Mouse (Mus musculus) embryonic facial prominence, embryonic 12.5 days (tissue): ENCODE results near the gene Mamdc4. TPM values are rescaled to one million over a fixed set of nuclear protein-coding genes. Genes with fewer than 3 reads are reported as not detected.

Source experiments
- ATAC-seq: fragments of 200-750 bp; cut with Nextera tagmentation; 2 replicates; pipeline ENCODE4 v1.8.0; 2017; ENCODE audit not compliant: insufficient number of reproducible peaks, insufficient read depth, low FRiP score, low TSS enrichment
- H3K27ac ChIP-seq: fragments of 300-500 bp; sonication (generic); 2 replicates; pipeline ENCODE4 v1.5.1; 2016; ENCODE audit warnings: mild to moderate bottlenecking
- H3K27me3 ChIP-seq: fragments of 300-500 bp; sonication (generic); 2 replicates; pipeline ENCODE4 v1.6.1; 2016; ENCODE audit warnings: mild to moderate bottlenecking, moderate library complexity
- H3K36me3 ChIP-seq: fragments of 300-500 bp; sonication (generic); 2 replicates; pipeline ENCODE4 v1.6.1; 2016; ENCODE audit warnings: mild to moderate bottlenecking
- H3K4me1 ChIP-seq: fragments of 300-500 bp; sonication (generic); 2 replicates; pipeline ENCODE4 v1.6.1; 2016
- H3K4me2 ChIP-seq: fragments of 300-500 bp; sonication (generic); replicated peaks from 2 replicates; pipeline ENCODE4 v1.6.1; 2016; ENCODE audit warnings: mild to moderate bottlenecking, moderate library complexity
- H3K4me3 ChIP-seq: fragments of 300-500 bp; sonication (generic); 2 replicates; pipeline ENCODE4 v1.5.1; 2016; ENCODE audit warnings: mild to moderate bottlenecking
- H3K9ac ChIP-seq: fragments of 300-500 bp; sonication (generic); 2 replicates; pipeline ENCODE4 v1.6.1; 2016; ENCODE audit warnings: mild to moderate bottlenecking, moderate library complexity
- H3K9me3 ChIP-seq: fragments of 300-500 bp; sonication (generic); 2 replicates; pipeline ENCODE4 v1.6.1; 2016; ENCODE audit warnings: mild to moderate bottlenecking, moderate library complexity
- WGBS: fragments of 180-500 bp; shearing (Covaris S2); methylation state at CpG from one replicate; pipeline ENCODE4 v1.1.7; 2016; 5-methylcytosine and 5-hydroxymethylcytosine counted together
- polyA plus RNA-seq: library from polyadenylated mRNA; unstranded; fragments of >200 nt; fragmentation: Nextera tagmentation; extraction: Ambion mirVana; gene quantifications from 2 replicates; pipeline ENCODE4 v1.2.1, GENCODE M21; 2016

The Mamdc4 gene
- 4.2 and 10.1 TPM in 2 replicates for polyA plus RNA-seq

DNA sequence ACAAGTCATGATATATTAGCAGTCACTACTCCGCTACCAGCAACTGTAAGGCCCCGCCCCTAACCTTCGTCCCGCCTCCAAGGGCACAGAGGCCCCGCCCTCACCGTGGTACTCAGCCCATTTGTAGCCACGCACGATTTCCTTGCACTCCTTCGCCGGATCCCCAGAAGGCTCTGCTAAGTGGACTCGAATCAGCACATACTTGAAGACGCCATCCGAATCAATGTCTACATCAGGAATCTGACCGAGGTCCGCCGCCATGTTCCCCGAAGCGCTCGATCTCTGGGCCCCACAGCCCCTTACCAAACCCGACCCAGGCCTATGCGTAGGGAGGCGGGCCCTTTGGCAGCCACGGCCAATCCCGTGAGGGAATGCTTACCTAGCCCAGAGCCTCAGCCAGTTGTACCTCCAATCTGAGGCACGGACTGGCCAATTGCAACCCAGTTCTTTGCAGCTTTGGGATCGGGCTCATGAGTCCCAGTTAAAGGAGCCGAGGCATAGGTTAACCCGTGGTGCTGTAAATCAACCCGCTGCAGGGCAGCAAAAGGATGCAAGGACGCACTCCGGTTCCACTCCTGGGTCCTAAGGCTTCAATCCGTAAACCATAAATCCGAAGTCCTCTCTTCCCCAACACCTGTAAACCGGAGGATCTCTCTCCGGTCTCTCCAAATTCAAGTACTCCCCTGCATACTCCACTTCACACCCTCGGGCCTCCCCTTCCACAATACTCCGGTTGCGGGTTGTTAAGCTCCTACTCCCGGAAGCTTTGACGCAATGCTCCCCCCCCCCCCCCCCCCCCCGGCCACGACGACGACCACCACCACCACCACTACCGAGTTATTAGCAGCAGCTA is at the start of gene Mamdc4, which contains the start of gene Phpt1:
Gene Mamdc4, minus strand, starts transcription at position 267 of the 853 bp plus-strand sequence.
Gene Phpt1, minus strand, starts transcription at position 646 of the 853 bp plus-strand sequence.
- peaks cover 41% of the 10 kb centered on the region for H3K4me1 ChIP-seq
- H3K4me3 ChIP-seq = peak within 1 kb of the TSS; percentile 65
- ATAC-seq = peak; percentile 98
- H3K9me3 ChIP-seq = no peaks in the 10 kb centered on the region
- H3K9ac ChIP-seq = peak within 1 kb of the TSS; percentile 69
- peak within 1 kb of the TSS; percentile 85 for H3K27ac ChIP-seq
- H3K36me3 ChIP-seq = peaks cover 20% of the 10 kb centered on the region
- peak within 1 kb of the TSS; percentile 94 for H3K4me2 ChIP-seq
- H3K27me3 ChIP-seq = peaks cover 42% of the 10 kb centered on the region
- under 1% methylated on average over 40 of the region's 45 CpGs for WGBS

DNA sequence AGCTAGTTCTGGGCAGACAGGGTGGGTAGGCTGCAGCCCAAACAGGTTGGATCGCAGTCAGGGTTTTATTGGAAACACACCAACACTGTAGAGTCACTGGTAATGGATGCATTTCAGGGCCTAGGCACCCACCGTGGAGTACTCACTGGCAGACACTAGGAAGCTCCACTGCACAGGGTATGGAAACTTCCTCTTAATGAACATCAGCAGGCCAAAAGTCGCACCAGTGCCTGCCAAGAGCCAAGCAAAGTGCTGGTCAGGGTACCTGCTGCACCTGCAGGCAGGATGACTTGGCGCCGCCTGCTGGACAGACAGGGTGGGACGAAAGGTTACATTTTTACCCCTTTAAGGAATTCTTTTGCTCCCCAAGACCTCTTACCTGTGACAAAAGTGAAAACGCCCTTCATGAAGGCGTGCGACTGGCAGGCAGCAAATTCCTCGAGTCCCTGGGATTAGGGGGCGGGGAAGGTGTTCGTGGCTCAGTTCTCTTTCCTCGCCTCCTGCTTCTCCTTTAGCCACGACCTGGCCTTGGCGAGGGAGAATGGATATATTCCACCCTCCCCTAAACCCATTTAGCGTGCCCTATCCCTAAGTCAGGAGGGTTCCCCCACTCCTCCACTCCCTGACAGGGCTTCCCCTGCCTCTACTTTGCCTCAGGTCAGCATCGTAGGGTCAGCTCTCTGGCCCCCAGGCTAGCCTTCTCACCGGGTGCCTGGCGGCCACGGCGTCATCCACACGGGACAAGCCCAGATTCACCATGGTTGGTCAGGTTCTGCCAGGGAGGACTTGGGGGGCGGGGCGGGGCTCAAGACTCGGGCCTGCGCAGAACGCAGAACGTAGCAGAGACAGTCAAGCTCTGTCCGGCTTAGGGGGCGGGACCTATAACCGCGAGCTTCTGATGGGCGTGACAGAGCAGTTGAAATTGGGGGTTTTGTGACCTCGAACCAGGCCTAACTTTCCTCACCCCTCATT is 46.9 kb upstream of the Mamdc4 start, which contains the start of gene Tmem141:
Gene Tmem141, minus strand, starts transcription at position 777 of the 972 bp plus-strand sequence.
- H3K27ac ChIP-seq = no peak within 1 kb of the TSS; the same call in 1 of the 2 replicates
- 6% methylated on average over 34 of the region's 34 CpGs for WGBS
- peak; percentile 75 for ATAC-seq

DNA sequence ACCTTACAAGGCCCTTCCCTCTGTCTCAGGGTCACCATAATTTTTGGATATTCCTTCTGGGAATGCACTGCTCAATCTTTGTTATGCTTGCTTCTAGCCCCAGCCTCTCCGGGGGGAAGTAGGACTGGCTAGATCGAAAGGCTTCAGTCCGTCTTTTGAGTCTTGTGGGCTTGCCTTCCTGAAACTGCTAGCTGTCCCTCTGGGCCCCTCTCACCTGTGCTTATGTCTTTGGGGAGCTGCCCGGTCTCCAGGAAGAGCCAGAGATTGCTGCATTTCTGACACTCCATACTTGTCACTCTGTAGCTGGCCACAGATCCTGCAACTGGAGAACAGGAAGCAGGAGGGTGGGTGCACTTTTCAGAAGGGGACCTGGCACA is 46.2 kb upstream of the Mamdc4 start:
- no peaks in the 10 kb centered on the region for H3K9me3 ChIP-seq
- peak overlapping the region; percentile 75; the same call in 1 of the 2 replicates for H3K4me2 ChIP-seq
- peaks cover 30% of the 10 kb centered on the region for H3K27me3 ChIP-seq
- peaks cover 18% of the 10 kb centered on the region for H3K4me1 ChIP-seq
- no peak for ATAC-seq
- no peak overlapping the region for H3K4me3 ChIP-seq
- 82% methylated on average over 4 of the region's 4 CpGs for WGBS
- no peaks in the 10 kb centered on the region for H3K36me3 ChIP-seq
- H3K27ac ChIP-seq = no peak overlapping the region
- H3K9ac ChIP-seq = no peak overlapping the region

More for the DNA sequence above, 46.9 kb upstream of the Mamdc4 start, which contains the start of gene Tmem141:
- peaks cover 23% of the 10 kb centered on the region for H3K27me3 ChIP-seq
- no peaks in the 10 kb centered on the region for H3K36me3 ChIP-seq
- H3K4me3 ChIP-seq = peak within 1 kb of the TSS; percentile 49
- peak within 1 kb of the TSS; percentile 75 for H3K4me2 ChIP-seq
- H3K9ac ChIP-seq = peak within 1 kb of the TSS; percentile 60
- no peaks in the 10 kb centered on the region for H3K9me3 ChIP-seq
- peaks cover 13% of the 10 kb centered on the region for H3K4me1 ChIP-seq

DNA sequence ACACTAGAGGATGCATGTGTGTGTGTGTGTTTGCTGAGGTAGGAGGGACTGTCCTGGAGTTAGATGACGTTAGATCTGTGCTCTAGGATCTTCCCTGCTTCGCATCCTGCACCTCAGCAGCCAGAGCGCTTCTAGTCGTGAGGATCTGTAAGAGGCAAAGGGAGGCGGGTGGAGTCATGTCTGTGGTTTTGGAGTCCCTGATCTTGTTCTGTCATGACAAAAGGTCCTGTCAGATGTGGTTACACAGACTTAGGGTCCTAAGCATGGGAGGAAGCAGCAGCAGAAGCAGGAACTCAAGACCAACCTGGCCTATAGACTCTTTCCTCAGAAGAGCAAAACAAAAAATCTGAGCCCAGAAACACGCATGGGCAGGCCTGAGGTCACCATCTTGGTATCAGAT is 45.7 kb upstream of the Mamdc4 start:
- peaks cover 34% of the 10 kb centered on the region for H3K27me3 ChIP-seq
- no peaks in the 10 kb centered on the region for H3K36me3 ChIP-seq
- no peak overlapping the region for H3K4me2 ChIP-seq
- H3K9me3 ChIP-seq = no peaks in the 10 kb centered on the region
- WGBS = 83% methylated on average over 6 of the region's 6 CpGs
- H3K9ac ChIP-seq = 0 out of 2 replicates have a peak overlapping the region, but pooled peaks have one; percentile 19
- H3K27ac ChIP-seq = no peak overlapping the region
- no peak for ATAC-seq
- H3K4me3 ChIP-seq = no peak overlapping the region
- H3K4me1 ChIP-seq = peaks cover 18% of the 10 kb centered on the region

DNA sequence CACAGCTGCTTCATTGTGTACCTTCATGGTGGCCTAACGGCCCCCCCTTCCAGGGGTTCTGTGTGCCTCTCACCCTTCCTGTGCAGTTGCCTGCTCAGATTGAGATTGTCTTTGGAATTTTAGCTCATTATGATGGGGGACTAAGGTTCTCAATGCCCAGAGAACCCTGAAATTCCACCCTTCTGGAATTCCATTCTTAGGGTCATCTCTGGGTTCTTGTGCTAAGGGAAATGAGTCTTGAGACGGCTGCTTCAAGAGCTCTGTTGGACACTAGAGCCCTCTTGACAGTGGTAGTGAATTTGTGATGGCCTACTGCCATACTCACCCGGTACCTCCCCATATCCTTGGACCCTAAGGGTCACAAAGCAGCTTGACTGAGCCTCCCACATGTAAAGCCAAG is 42.9 kb upstream of the Mamdc4 start, which contains the start of gene Ccdc183:
Gene Ccdc183, minus strand, starts transcription at position 101 of the 400 bp plus-strand sequence.
- H3K27ac ChIP-seq = no peak within 1 kb of the TSS
- no peak within 1 kb of the TSS for H3K4me2 ChIP-seq
- H3K9ac ChIP-seq = no peak within 1 kb of the TSS
- H3K4me3 ChIP-seq = no peak within 1 kb of the TSS
- peaks cover 18% of the 10 kb centered on the region for H3K4me1 ChIP-seq
- no peak for ATAC-seq
- H3K36me3 ChIP-seq = no peaks in the 10 kb centered on the region
- 79% methylated on average over 3 of the region's 3 CpGs for WGBS
- peaks cover 58% of the 10 kb centered on the region for H3K27me3 ChIP-seq
- no peaks in the 10 kb centered on the region for H3K9me3 ChIP-seq

DNA sequence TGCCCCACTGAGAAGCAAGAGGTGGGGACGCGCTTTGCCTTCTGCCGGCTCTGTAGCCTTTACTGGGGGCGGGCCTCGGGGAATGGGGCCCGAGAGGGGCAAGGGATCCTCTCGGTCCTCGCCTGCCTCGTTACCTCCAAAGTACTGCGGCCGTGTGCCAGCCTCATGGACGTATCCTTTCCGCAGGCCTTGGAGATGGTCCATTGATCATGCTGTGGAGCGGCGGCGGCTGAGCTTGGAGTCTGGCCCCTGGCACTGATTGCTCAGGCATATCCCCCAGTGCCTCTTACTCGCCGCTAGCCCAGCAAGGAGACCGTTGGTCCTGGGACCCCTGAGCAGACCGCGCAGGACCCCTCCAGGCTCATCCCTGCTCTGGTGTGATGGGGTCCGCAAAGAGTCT is 41.8 kb upstream of the Mamdc4 start:
- Histone ChIP-seq H3K9ac (no peak overlapping the region), H3K4me2 (peak overlapping the region; percentile 27; the same call in 1 of the 2 replicates), H3K9me3 (no peaks in the 10 kb centered on the region), H3K27me3 (peaks cover 58% of the 10 kb centered on the region), H3K27ac (no peak overlapping the region), H3K4me1 (peaks cover 14% of the 10 kb centered on the region), H3K36me3 (no peaks in the 10 kb centered on the region), H3K4me3 (no peak overlapping the region)
- WGBS = 25% methylated on average over 22 of the region's 22 CpGs
- no peak for ATAC-seq

DNA sequence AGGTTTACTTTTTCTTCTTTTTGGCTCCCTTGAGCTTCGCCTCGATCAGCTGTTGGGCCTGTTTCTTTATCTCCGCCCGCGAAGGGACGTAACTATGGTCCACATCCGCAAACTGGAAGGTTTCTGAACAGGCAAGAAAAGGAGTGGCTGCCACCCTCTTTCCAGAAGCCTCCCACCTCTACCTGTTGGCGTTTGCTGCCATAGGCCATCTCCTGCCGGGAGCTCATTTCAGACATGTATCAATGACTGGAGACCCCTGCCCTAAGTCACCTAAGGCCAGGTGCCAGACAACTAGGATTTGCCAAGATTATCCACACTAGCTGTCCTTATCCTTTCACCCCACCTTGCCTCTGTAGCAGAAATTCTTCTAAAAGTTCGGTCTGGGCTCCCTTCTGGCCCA is 34.0 kb upstream of the Mamdc4 start:
- 66% methylated on average over 10 of the region's 10 CpGs for WGBS

DNA sequence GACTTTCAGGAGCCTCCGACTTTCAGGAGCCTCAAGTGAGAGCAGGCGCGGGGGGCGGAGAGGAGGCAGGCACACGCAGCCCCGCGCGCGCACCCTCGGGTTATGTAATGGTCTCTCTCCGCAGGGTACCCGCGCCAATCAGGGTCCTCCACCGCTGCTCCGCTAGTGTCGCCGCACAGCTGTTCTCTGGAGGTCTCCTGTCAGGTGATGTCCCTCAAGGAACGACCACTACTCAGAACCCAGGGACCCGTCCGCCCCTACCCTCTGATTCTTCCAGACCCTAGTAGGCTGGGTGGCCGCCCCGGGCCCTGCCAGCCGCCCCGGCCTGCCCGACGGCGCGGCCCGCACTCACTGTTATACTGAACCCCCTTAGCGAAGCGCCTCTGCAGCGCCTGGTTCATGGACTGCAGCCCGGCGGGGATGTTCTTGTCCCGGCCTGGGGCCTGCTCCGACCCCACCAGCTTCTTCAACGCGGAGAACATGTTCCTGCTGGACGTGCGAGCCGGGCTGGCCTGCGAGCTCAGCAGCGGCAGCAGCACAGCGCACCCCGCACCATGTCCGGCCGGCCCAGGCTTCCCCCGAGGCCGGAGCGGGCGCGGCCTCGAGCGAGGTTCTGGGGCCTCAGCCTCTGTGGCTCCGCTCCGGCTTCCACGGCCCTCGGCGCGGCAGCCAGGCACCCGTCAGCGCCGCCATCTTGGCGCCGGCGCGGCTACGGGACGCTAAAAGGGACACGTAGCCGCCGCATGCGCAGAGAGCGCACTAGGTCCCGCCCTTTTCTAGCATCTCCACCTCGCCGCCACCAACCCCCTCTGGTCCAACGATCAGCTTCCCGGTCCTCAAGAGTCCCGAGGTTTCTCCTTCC is 33.3 kb upstream of the Mamdc4 start, which contains the start of gene Rabl6:
Gene Rabl6, minus strand, starts transcription at position 761 of the 862 bp plus-strand sequence.
- Histone ChIP-seq H3K9me3 (no peaks in the 10 kb centered on the region), H3K4me3 (peak within 1 kb of the TSS; percentile 99), H3K27ac (peak within 1 kb of the TSS; percentile 91), H3K9ac (peak within 1 kb of the TSS; percentile 89), H3K4me1 (peaks cover 15% of the 10 kb centered on the region), H3K4me2 (peak within 1 kb of the TSS; percentile 68), H3K27me3 (peaks cover 4% of the 10 kb centered on the region; the same call in 1 of the 2 replicates), H3K36me3 (peaks cover 4% of the 10 kb centered on the region)
- peak; percentile 89 for ATAC-seq
- WGBS = under 1% methylated on average over 80 of the region's 80 CpGs

More for the DNA sequence above, 34.0 kb upstream of the Mamdc4 start:
- peak overlapping the region; percentile 99 for H3K4me3 ChIP-seq
- H3K4me1 ChIP-seq = peaks cover 15% of the 10 kb centered on the region
- peaks cover 9% of the 10 kb centered on the region; the same call in 1 of the 2 replicates for H3K27me3 ChIP-seq
- peak overlapping the region; percentile 89; the same call in 1 of the 2 replicates for H3K9ac ChIP-seq
- H3K4me2 ChIP-seq = peak overlapping the region; percentile 68
- H3K9me3 ChIP-seq = no peaks in the 10 kb centered on the region
- H3K36me3 ChIP-seq = no peaks in the 10 kb centered on the region
- ATAC-seq = no peak
- 0 out of 2 replicates have a peak overlapping the region, but pooled peaks have one; percentile 91 for H3K27ac ChIP-seq

DNA sequence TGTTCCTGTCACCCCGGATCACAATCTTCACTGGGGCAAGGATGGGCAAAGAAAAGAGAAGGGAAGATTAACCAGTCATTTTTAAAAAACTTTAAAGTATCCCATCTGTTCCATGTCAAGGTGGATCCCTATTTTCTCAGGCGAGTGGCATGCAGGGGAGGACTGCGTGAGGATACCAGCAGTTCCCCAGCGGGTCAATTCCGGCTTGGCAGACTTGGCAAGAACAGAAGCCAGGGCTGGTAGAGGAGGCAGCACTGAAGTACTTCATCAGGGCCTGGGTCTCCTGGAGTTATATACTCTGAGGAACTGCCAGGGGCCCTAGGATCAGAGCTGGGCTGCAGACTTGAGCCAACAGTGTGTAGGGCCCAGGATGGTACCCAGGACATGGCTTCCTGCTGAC is 27.9 kb upstream of the Mamdc4 start:
- WGBS = 93% methylated on average over 5 of the region's 5 CpGs
- no peak for ATAC-seq
- Histone ChIP-seq H3K36me3 (peaks cover 59% of the 10 kb centered on the region), H3K9ac (no peak overlapping the region), H3K4me3 (no peak overlapping the region), H3K27ac (no peak overlapping the region), H3K27me3 (no peaks in the 10 kb centered on the region), H3K9me3 (no peaks in the 10 kb centered on the region), H3K4me2 (no peak overlapping the region), H3K4me1 (peaks cover 15% of the 10 kb centered on the region)

DNA sequence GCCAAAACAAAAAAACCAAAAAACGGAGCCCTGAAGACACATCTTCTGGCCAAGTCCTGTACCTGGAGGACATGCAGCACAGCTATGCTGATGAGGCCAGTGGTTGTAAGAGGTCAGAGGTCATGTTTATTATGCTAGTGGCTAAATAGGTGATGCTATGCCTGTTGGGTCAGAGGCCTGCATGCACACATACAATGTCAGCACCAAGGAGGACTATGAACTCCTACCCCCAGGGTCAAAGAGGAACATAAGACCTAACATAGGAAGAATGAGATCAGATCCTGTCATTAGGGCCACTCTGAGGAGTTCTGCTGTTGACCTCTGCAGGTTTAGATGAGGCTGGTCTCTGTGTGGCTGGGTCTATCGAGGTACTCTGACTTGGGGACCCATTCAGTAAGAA is 25.4 kb upstream of the Mamdc4 start:
- no peak overlapping the region for H3K27ac ChIP-seq
- H3K9ac ChIP-seq = no peak overlapping the region
- no peak overlapping the region for H3K4me3 ChIP-seq
- H3K9me3 ChIP-seq = no peaks in the 10 kb centered on the region
- H3K4me1 ChIP-seq = no peaks in the 10 kb centered on the region
- no peak overlapping the region for H3K4me2 ChIP-seq
- WGBS = 88% methylated on average over 2 of the region's 2 CpGs
- H3K36me3 ChIP-seq = peaks cover 84% of the 10 kb centered on the region
- ATAC-seq = no peak
- H3K27me3 ChIP-seq = no peaks in the 10 kb centered on the region
